Mouse (Mus musculus) thymus, adult 2 months (tissue): Measurements from ENCODE around the gene Zdhhc24.

Experiments used
- CTCF ChIP-seq: fragments of 200-500 bp; IDR thresholded peaks from 2 replicates; pipeline ENCODE4 v1.5.1; 2012; ENCODE audit warnings: mild to moderate bottlenecking, control low read depth, low read length, moderate library complexity, borderline replicate concordance; ENCODE audit not compliant: control insufficient read depth, poor library complexity, insufficient read depth; ENCODE audit errors: extremely low read depth
- POLR2A ChIP-seq: fragments of 200-500 bp; IDR thresholded peaks from 2 replicates; pipeline ENCODE4 v1.6.1; 2012; ENCODE audit warnings: mild to moderate bottlenecking, low read length, control low read depth, moderate library complexity; ENCODE audit not compliant: control insufficient read depth, poor library complexity, insufficient read depth; ENCODE audit errors: extremely low read depth

- TF ChIP-seq CTCF (no peak), POLR2A (no peak)
Measured at GRCm38 (mm10) chr19:4855470-4855820, 23.0 kb upstream of the Zdhhc24 start.
